Mouse (Mus musculus): Measurements from ENCODE around the gene Gatad2b.

- no peak for TF ChIP-seq CTCF (IDR thresholded peaks at IDR 0.05; ENCODE audit: control insufficient read depth, insufficient read depth, insufficient read length)
- no peak for TF ChIP-seq MAX (IDR thresholded peaks at IDR 0.05)
- no peak for TF ChIP-seq CEBPB (IDR thresholded peaks at IDR 0.05; ENCODE audit: low read depth)
- TF ChIP-seq USF1 (IDR thresholded peaks at IDR 0.05; ENCODE audit: low read depth): no peak
These were observed 88.7 kb downstream of the Gatad2b start for GRCm38 (mm10) chr3:90381727-90382126.

Measured in C2C12 (cell line).